In genomic region chr11:114789061-114789714, GRCm38 (mm10) we compare ENCODE assay signal across 8 mouse cellular contexts. TPM values are rescaled to one million over a fixed set of nuclear protein-coding genes. Genes with fewer than 3 reads are reported as not detected.
DNase-seq lines count a peak whose midpoint lies in the region; ATAC-seq and TF ChIP-seq lines count a peak whose summit lies in the region.

No protein-coding gene starts in this region.

- 0 out of 2 replicates have a peak, but pooled peaks have one; percentile 11 for TF ChIP-seq EP300 in ES-Bruce4 (IDR thresholded peaks at IDR 0.05; ENCODE audit: insufficient read depth, low read depth, low read length)

- DNase-seq in cerebellum, adult 11-12 months: peak; percentile 86
- DNase-seq in forebrain, postnatal 0 days: peak; percentile 87
- DNase-seq in heart, postnatal 36 days: peak; percentile 85 to 89
- DNase-seq in layer of hippocampus, adult 2 months (ENCODE audit: low spot score in 2 of 2): peak; percentile 73 to 90
- peak; percentile 86 for DNase-seq in lung, postnatal 10 days
- DNase-seq in ovary, postnatal 14 days (ENCODE audit: low spot score): peak; percentile 85
- DNase-seq in thymus, postnatal 25 days: peak; percentile 72

- WGBS in forebrain, postnatal 0 days: 19% methylated on average over 30 of the region's 30 CpGs

- TF ChIP-seq POLR2A in ES-Bruce4 (IDR thresholded peaks at IDR 0.05; ENCODE audit: insufficient read depth, low read length): no peak

- no peak overlapping the region for H3K9ac ChIP-seq in ES-Bruce4 (ENCODE audit: low read depth, poor library complexity, severe bottlenecking)
- peak overlapping the region; percentile 26; the same call in 1 of the 2 replicates for H3K9ac ChIP-seq in forebrain, postnatal 0 days

- TF ChIP-seq CTCF in ES-Bruce4 (IDR thresholded peaks at IDR 0.05; ENCODE audit: low read depth, low read length): peak; percentile 96
- TF ChIP-seq CTCF in forebrain, postnatal 0 days (IDR thresholded peaks at IDR 0.05; ENCODE audit: low read depth): peak; percentile 98
- TF ChIP-seq CTCF in layer of hippocampus, adult 2 months (conservative IDR thresholded peaks at IDR 0.05): peak; percentile 100; the same call in 1 of the 2 replicates

- intact Hi-C loops in heart, postnatal 36 days (cut with DNase I): loop anchor here (1.0 kb wide), 1 partner anchor 44 kb away; no protein-coding TSS in a partner anchor

- H3K9me3 ChIP-seq in ES-Bruce4 (replicated peaks; ENCODE audit: control insufficient read depth, insufficient read depth, low read length, poor library complexity, severe bottlenecking): no peaks in the 10 kb centered on the region
- H3K9me3 ChIP-seq in forebrain, postnatal 0 days (ENCODE audit: low read length): no peaks in the 10 kb centered on the region

- ATAC-seq in forebrain, postnatal 0 days: peak; percentile 70

- H3K4me3 ChIP-seq in ES-Bruce4 (ENCODE audit: low read depth, low read length): no peak overlapping the region
- H3K4me3 ChIP-seq in forebrain, postnatal 0 days (ENCODE audit: low read depth, low read length): peak overlapping the region; percentile 16; the same call in 1 of the 2 replicates
- peak overlapping the region; percentile 34 for H3K4me3 ChIP-seq in layer of hippocampus, adult 2 months

- no peaks in the 10 kb centered on the region for H3K36me3 ChIP-seq in ES-Bruce4 (ENCODE audit: control insufficient read depth, insufficient read depth, low read length, poor library complexity, severe bottlenecking)
- H3K36me3 ChIP-seq in forebrain, postnatal 0 days (ENCODE audit: insufficient read depth): no peaks in the 10 kb centered on the region

- H3K27me3 ChIP-seq in ES-Bruce4 (ENCODE audit: control insufficient read depth, insufficient read depth, low read length, poor library complexity, severe bottlenecking): peaks cover 4% of the 10 kb centered on the region; the same call in 1 of the 2 replicates
- peaks cover 10% of the 10 kb centered on the region; the same call in 1 of the 2 replicates for H3K27me3 ChIP-seq in forebrain, postnatal 0 days (ENCODE audit: insufficient read depth, low read length)

- H3K4me2 ChIP-seq in forebrain, postnatal 0 days (ENCODE audit: low read depth): peak overlapping the region; percentile 46

- H3K27ac ChIP-seq in ES-Bruce4 (ENCODE audit: insufficient read depth, low read length): no peak overlapping the region
- H3K27ac ChIP-seq in forebrain, postnatal 0 days (ENCODE audit: low read depth, low read length): no peak overlapping the region
- no peak overlapping the region; the same call in 1 of the 2 replicates for H3K27ac ChIP-seq in layer of hippocampus, adult 2 months

- H3K4me1 ChIP-seq in ES-Bruce4 (ENCODE audit: control insufficient read depth, insufficient read depth, low read length): peaks cover 10% of the 10 kb centered on the region
- H3K4me1 ChIP-seq in forebrain, postnatal 0 days (ENCODE audit: insufficient read depth): peaks cover 14% of the 10 kb centered on the region

RNA-seq across cellular contexts. Expression of gene Btbd17, which starts 6.6 kb away (rescaled TPM):
- 0.93 TPM in 1 of 2 replicates, not detected in the other for polyA plus RNA-seq in ES-Bruce4 (2011; ENCODE audit: insufficient read depth, insufficient read length, low read depth, missing spikeins)
- 28.2 and 29.1 TPM in 2 replicates for total RNA-seq in forebrain, postnatal 0 days (2014; rRNA removed)
- polyA plus RNA-seq in forebrain, postnatal 0 days (2015; fragmentation: Nextera tagmentation; extraction: Ambion mirVana): 12.0 and 20.1 TPM in 2 replicates
- total RNA-seq in heart, postnatal 36 days (2021): not detected
- total RNA-seq in layer of hippocampus, adult 2 months (2021): 10 to 100 TPM; 21.7 to 22.9 TPM

RNA-seq across cellular contexts. Expression of gene Gpr142, which starts 9.5 kb away (rescaled TPM):
- polyA plus RNA-seq in ES-Bruce4 (2011; ENCODE audit: insufficient read depth, insufficient read length, low read depth, missing spikeins): not detected in 2 replicates
- not detected in 2 replicates for total RNA-seq in forebrain, postnatal 0 days (2014; rRNA removed)
- not detected in 2 replicates for polyA plus RNA-seq in forebrain, postnatal 0 days (2015; fragmentation: Nextera tagmentation; extraction: Ambion mirVana)
- not detected for total RNA-seq in heart, postnatal 36 days (2021)
- total RNA-seq in layer of hippocampus, adult 2 months (2021): not detected

RNA-seq across cellular contexts. Expression of gene Kif19a, which starts 24.0 kb away (rescaled TPM):
- polyA plus RNA-seq in ES-Bruce4 (2011; ENCODE audit: insufficient read depth, insufficient read length, low read depth, missing spikeins): 1.0 and 1.4 TPM in 2 replicates
- 3.2 TPM in 2 replicates for total RNA-seq in forebrain, postnatal 0 days (2014; rRNA removed)
- 0.57 and 0.79 TPM in 2 replicates for polyA plus RNA-seq in forebrain, postnatal 0 days (2015; fragmentation: Nextera tagmentation; extraction: Ambion mirVana)
- under 1 TPM in 1 of 2 experiments, not detected in 1; 0.35 TPM for total RNA-seq in heart, postnatal 36 days (2021)
- total RNA-seq in layer of hippocampus, adult 2 months (2021): 1 to 10 TPM; 2.9 to 5.4 TPM

Comparison
In these comparisons a context has a peak if more than half of its experiments do, and no peak if none do; other contexts are left out.
1. RNA of gene Btbd17, which starts 6.6 kb away (total RNA-seq): 28.2 to 29.1 TPM in forebrain, postnatal 0 days and 21.7 to 22.9 TPM in layer of hippocampus, adult 2 months; not detected in heart, postnatal 36 days; every median in the first group is over 10 times any median in the second.
2. Peak in every context shown above with its lines, with median percentiles within 50 percentile points of each other: CTCF ChIP-seq and DNase-seq.